Mouse (Mus musculus) heart, embryonic 14.5 days (tissue): Measurements from ENCODE around the gene Snx30. TPM values are rescaled to one million over a fixed set of nuclear protein-coding genes. Genes with fewer than 3 reads are reported as not detected.

Experiments
- ATAC-seq: fragments of 200-750 bp; cut with Nextera tagmentation; 2 replicates; pipeline ENCODE4 v1.8.0; 2017; ENCODE audit warnings: low read depth, moderate TSS enrichment; ENCODE audit not compliant: insufficient number of reproducible peaks, insufficient read depth, low FRiP score
- H3K27ac ChIP-seq, 2 experiments: fragments of 200-500 bp in 1 of 2; fragments of 300-500 bp in 1 of 2; sonication (generic) in 1 of 2; replicated peaks in 1 of 2; 2 replicates each; pipeline ENCODE4 v1.5.1; 2012 to 2014; ENCODE audit warnings: low read depth in 2 of 2, low read length in 2 of 2, control low read depth in 1 of 2, mild to moderate bottlenecking in 1 of 2, mixed read lengths in 1 of 2; ENCODE audit not compliant: control insufficient read depth in 1 of 2, insufficient read depth in 1 of 2
- H3K27me3 ChIP-seq: fragments of 300-500 bp; sonication (generic); 2 replicates; pipeline ENCODE4 v1.6.1; 2014; ENCODE audit warnings: mild to moderate bottlenecking, low read length, control low read depth; ENCODE audit not compliant: control insufficient read depth, insufficient read depth
- H3K36me3 ChIP-seq: fragments of 300-500 bp; sonication (generic); 2 replicates; pipeline ENCODE4 v1.6.1; 2014; ENCODE audit warnings: mild to moderate bottlenecking, control low read depth, low read length, mixed read lengths; ENCODE audit not compliant: control insufficient read depth, insufficient read depth
- H3K4me1 ChIP-seq, 2 experiments: fragments of 200-500 bp in 1 of 2; fragments of 300-500 bp in 1 of 2; sonication (generic) in 1 of 2; 2 replicates each; pipeline ENCODE4 v1.6.1; 2012 to 2014; ENCODE audit warnings: low read length in 2 of 2, control low read depth in 1 of 2, mixed read lengths in 1 of 2; ENCODE audit not compliant: control insufficient read depth in 2 of 2, insufficient read depth in 2 of 2
- H3K4me2 ChIP-seq: fragments of 300-500 bp; sonication (generic); 2 replicates; pipeline ENCODE4 v1.6.1; 2014; ENCODE audit warnings: mild to moderate bottlenecking, low read length
- H3K4me3 ChIP-seq, 2 experiments: fragments of 200-500 bp in 1 of 2; fragments of 300-500 bp in 1 of 2; sonication (generic) in 1 of 2; 2 replicates each; pipeline ENCODE4 v1.5.1; 2012 to 2014; ENCODE audit warnings: low read length in 2 of 2, mild to moderate bottlenecking in 2 of 2, control low read depth in 1 of 2, low read depth in 1 of 2, moderate library complexity in 1 of 2; ENCODE audit not compliant: control insufficient read depth in 1 of 2, insufficient read depth in 1 of 2
- H3K9ac ChIP-seq: fragments of 300-500 bp; sonication (generic); 2 replicates; pipeline ENCODE4 v1.6.1; 2014; ENCODE audit warnings: mild to moderate bottlenecking, low read length
- H3K9me3 ChIP-seq: fragments of 300-500 bp; sonication (generic); 2 replicates; pipeline ENCODE4 v1.6.1; 2016; ENCODE audit warnings: low read length, control low read depth; ENCODE audit not compliant: control insufficient read depth
- WGBS: fragments of 180-500 bp; shearing (Covaris S2); extraction: QIAGEN DNeasy Blood & Tissue Kit; methylation state at CpG from one replicate; pipeline ENCODE4 v1.1.7; 2014; 5-methylcytosine and 5-hydroxymethylcytosine counted together
- polyA plus RNA-seq: library from polyadenylated mRNA; unstranded; fragments of >200 nt; fragmentation: Nextera tagmentation; extraction: Ambion mirVana; gene quantifications from 2 replicates; pipeline ENCODE4 v1.2.1, GENCODE M21; 2014

The Snx30 gene
- polyA plus RNA-seq, 1 experiment from 2014 or later = 6.6 TPM

DNA sequence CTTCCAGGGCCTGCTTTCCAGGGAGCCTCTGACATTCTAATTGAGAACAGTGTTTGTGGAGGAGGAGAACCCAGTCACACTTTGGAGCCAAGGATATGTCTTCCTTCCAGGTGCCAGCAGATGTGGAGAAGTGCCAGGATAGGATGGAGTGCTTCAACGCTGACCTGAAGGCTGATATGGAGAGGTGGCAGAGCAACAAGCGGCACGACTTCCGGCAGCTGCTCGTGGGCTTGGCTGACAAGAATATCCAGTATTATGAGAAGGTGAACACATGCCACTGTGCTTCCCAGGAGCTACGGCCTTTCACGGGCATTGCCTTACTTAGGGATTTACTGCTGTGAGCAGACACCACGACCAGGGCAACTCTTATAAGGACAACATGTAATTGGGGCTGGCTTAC, 88.8 kb downstream of the Snx30 start:
- WGBS = 74% methylated on average over 8 of the region's 8 CpGs
- Histone ChIP-seq H3K4me2 (no peak overlapping the region), H3K9ac (no peak overlapping the region), H3K27me3 (no peaks in the 10 kb centered on the region), H3K4me1 (peaks cover 49 to 51% of the 10 kb centered on the region in 2 experiments), H3K27ac (peak overlapping the region; percentile 14 to 55; a peak in 3 of 4 replicates), H3K4me3 (no peak overlapping the region), H3K36me3 (peaks cover 33% of the 10 kb centered on the region), H3K9me3 (no peaks in the 10 kb centered on the region)
- no peak for ATAC-seq

DNA sequence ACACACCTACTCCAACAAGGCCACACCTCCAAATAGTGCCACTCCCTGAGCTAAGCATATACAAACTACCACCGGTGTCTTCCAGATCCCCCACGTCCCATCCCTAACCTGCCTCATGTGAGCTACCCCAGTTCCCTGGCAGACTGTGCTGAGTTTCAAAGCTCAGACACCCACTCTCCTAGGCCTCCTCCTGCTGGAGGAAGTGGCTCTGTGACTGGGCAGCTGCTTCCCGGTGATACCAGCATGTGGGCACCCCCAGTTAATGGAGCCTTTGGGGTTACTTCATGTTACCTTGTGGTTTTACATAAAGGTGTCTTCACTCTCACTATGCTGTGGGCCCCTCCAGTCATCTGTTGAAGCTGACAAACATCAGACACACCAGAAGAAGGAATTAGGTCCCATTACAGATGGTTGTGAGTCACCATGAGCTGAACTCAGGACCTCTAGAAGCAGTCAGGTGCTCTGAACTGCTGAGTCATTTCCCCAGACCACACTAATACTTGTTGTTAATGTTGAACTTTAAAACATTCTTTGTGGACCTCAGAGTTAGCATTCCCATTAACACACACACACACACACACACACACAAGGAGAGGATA, 89.4 kb downstream of the Snx30 start:
- Histone ChIP-seq H3K4me2 (no peak overlapping the region), H3K27ac (peak overlapping the region in 1 of 2 experiments; percentile 12; a peak in 2 of 4 replicates), H3K27me3 (no peaks in the 10 kb centered on the region), H3K9me3 (no peaks in the 10 kb centered on the region), H3K4me1 (peaks cover 43 to 47% of the 10 kb centered on the region in 2 experiments), H3K9ac (no peak overlapping the region), H3K36me3 (peaks cover 38% of the 10 kb centered on the region), H3K4me3 (no peak overlapping the region)
- WGBS = 86% methylated on average over 3 of the region's 3 CpGs
- no peak for ATAC-seq

DNA sequence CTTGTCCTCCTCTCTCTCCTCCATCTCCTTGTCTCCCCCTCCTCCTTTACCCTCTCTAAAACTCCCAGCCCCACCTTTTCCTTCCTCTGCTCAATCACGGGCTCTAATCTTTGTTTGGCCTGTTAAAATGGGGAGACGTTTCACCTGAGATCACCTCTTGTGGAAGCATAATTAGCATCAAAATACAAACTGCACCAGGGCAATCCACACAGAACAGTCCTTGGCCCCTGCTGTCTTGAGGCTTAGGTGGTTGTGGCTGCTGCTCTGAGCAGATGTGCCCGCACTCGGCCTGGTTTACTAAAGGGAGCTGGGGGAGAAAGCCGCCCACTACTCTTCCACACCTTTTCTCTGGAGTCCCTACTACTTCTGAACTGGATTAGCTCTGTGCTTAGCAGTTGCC, 90.4 kb downstream of the Snx30 start:
- H3K9ac ChIP-seq = no peak overlapping the region
- no peak for ATAC-seq
- H3K9me3 ChIP-seq = no peaks in the 10 kb centered on the region
- WGBS = 75% methylated on average over 5 of the region's 5 CpGs
- peaks cover 44% of the 10 kb centered on the region for H3K36me3 ChIP-seq
- no peak overlapping the region for H3K4me2 ChIP-seq
- H3K4me1 ChIP-seq = peaks cover 39 to 40% of the 10 kb centered on the region in 2 experiments
- H3K27me3 ChIP-seq = no peaks in the 10 kb centered on the region
- no peak overlapping the region for H3K27ac ChIP-seq
- H3K4me3 ChIP-seq = no peak overlapping the region

DNA sequence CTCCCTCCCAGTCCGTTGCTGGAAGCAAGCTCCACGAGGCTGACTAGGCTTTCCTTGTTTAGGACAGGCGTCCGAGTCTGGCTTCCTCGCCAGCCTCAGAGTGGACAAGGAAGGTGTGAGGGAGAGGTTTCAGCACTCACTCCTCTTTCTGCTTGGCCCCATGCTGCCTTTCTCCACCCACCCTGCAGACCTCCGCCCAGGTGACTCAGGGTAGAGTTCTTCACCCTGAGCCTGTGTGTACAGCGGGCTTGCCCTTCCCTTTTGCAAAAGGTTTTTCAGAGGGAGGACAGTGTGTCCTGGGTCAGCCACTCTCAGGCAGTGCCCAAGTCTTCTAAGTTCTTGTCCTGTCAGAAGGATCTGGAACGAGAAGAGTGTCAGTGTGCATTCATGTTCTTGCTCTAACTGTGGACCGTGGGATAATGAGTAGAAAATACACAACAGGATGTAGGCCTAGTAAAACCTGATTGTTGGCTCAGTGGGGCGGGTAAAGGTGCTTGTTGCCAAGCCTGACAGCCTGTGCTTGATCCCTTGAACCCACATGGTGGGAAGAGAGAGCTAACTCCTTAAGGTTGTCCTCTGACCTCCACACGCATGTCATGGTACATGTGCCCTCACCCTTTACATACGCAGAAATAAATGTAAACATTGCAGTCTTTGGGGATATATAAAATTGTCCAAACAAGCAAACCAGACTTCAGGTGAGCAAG, 92.3 kb downstream of the Snx30 start:
- WGBS = 43% methylated on average over 12 of the region's 12 CpGs
- H3K9me3 ChIP-seq = no peaks in the 10 kb centered on the region
- H3K4me2 ChIP-seq = no peak overlapping the region
- H3K36me3 ChIP-seq = peaks cover 40% of the 10 kb centered on the region
- H3K27me3 ChIP-seq = no peaks in the 10 kb centered on the region
- H3K4me3 ChIP-seq = no peak overlapping the region
- no peak; the same call in 1 of the 2 replicates for ATAC-seq
- H3K4me1 ChIP-seq = peaks cover 36 to 38% of the 10 kb centered on the region in 2 experiments
- peak overlapping the region; percentile 9; the same call in 1 of the 2 replicates for H3K9ac ChIP-seq
- peak overlapping the region; percentile 93 to 95 for H3K27ac ChIP-seq

DNA sequence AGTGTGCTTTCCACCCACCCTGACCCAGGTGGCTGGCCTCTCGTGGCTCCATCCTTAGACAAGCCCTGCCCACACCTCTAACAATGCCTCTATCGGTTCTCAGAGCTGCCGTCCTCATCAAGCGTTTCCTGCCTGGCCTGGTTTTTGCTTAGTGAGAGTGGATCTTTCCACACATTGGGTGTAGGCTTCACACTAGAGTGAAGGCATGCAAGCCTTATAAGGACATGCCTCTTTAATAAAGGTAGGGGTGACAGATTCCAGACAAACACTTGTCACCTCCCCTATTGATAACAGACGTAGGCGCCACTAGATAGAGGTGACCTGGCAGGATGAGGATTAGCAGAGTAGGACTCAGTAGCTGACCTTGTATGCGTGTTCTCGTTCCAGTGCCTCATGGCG, 92.9 kb downstream of the Snx30 start:
- H3K4me3 ChIP-seq = no peak overlapping the region
- WGBS = 10% methylated on average over 9 of the region's 9 CpGs
- ATAC-seq = peak; percentile 84
- no peak overlapping the region for H3K9ac ChIP-seq
- H3K36me3 ChIP-seq = peaks cover 37% of the 10 kb centered on the region
- H3K27me3 ChIP-seq = no peaks in the 10 kb centered on the region
- peak overlapping the region; percentile 93 to 95 for H3K27ac ChIP-seq
- no peak overlapping the region for H3K4me2 ChIP-seq
- peaks cover 39 to 40% of the 10 kb centered on the region in 2 experiments for H3K4me1 ChIP-seq
- no peaks in the 10 kb centered on the region for H3K9me3 ChIP-seq

DNA sequence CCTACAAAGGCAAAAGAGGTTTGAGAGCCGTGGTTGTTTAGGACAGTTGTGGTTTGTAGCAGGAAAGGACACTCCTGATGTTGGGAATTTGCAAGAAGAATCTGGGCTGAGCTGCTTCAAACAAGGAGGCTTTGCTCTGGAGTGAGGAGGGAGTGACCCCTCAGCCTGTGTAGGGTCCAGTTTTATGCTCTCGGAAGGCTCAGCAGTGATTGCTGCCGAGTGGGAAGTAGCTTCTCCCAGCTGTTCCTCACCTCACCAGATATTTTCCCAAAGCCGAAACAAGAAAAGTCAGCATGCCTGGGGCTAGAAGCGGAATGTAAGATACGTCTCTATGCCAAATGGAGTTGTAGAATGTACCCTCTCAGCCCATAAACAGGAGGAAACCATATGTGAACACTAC, 96.2 kb downstream of the Snx30 start:
- H3K27ac ChIP-seq = peak overlapping the region; percentile 18 to 20; a peak in 1 of 4 replicates
- H3K4me1 ChIP-seq = peaks cover 45 to 53% of the 10 kb centered on the region in 2 experiments
- H3K9me3 ChIP-seq = no peaks in the 10 kb centered on the region
- peaks cover 18% of the 10 kb centered on the region for H3K36me3 ChIP-seq
- no peak for ATAC-seq
- H3K27me3 ChIP-seq = no peaks in the 10 kb centered on the region
- no peak overlapping the region for H3K9ac ChIP-seq
- H3K4me3 ChIP-seq = no peak overlapping the region
- WGBS = 83% methylated on average over 6 of the region's 6 CpGs
- H3K4me2 ChIP-seq = no peak overlapping the region

DNA sequence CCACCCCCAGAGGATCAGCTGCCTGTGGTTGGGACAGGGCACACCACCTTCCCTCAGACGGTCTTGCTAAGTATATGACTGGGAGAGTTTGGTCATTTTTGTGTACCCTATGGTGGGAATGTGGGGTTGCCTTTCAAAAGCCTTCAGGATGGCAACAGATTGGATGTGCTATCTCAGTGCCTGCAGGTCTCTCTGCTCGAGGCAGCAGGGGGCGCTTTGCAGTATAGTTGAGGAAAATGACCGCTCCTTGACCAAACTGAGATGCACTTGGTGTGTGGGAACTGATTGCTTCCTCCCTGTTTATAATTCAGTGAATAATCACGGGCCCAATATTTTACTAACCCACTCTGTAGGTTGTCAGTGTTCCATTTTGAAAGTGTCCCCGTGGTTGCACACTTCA, 96.9 kb downstream of the Snx30 start:
- no peak for ATAC-seq
- 70% methylated on average over 6 of the region's 6 CpGs for WGBS
- Histone ChIP-seq H3K4me2 (no peak overlapping the region), H3K9me3 (no peaks in the 10 kb centered on the region), H3K4me1 (peaks cover 38 to 45% of the 10 kb centered on the region in 2 experiments), H3K27me3 (no peaks in the 10 kb centered on the region), H3K36me3 (peaks cover 16% of the 10 kb centered on the region), H3K27ac (peak overlapping the region in 1 of 2 experiments; percentile 20; a peak in 1 of 4 replicates), H3K9ac (no peak overlapping the region), H3K4me3 (no peak overlapping the region)
